Mouse (Mus musculus) kidney, embryonic 14.5 days (tissue): ENCODE measurements around the gene Nmur2. TPM values are rescaled to one million over a fixed set of nuclear protein-coding genes. Genes with fewer than 3 reads are reported as not detected.

Experiments
- ATAC-seq: fragments of 200-750 bp; cut with Nextera tagmentation; 2 replicates; pipeline ENCODE4 v1.8.0; 2017; ENCODE audit warnings: moderate number of reproducible peaks, mild to moderate bottlenecking, moderate TSS enrichment, moderate library complexity; ENCODE audit not compliant: low FRiP score, low TSS enrichment
- H3K27ac ChIP-seq: fragments of 300-500 bp; sonication (generic); 2 replicates; pipeline ENCODE4 v1.5.1; 2014; ENCODE audit warnings: low read depth, mild to moderate bottlenecking, low read length, moderate library complexity, mixed read lengths
- H3K27me3 ChIP-seq: fragments of 300-500 bp; sonication (generic); 2 replicates; pipeline ENCODE4 v1.6.1; 2014; ENCODE audit warnings: mild to moderate bottlenecking, low read length; ENCODE audit not compliant: control insufficient read depth, insufficient read depth
- H3K36me3 ChIP-seq: fragments of 300-500 bp; sonication (generic); 2 replicates; pipeline ENCODE4 v1.6.1; 2014; ENCODE audit warnings: low read length, mixed read lengths; ENCODE audit not compliant: control insufficient read depth, insufficient read depth
- H3K4me1 ChIP-seq: fragments of 300-500 bp; sonication (generic); 2 replicates; pipeline ENCODE4 v1.6.1; 2014; ENCODE audit warnings: low read length, mixed read lengths; ENCODE audit not compliant: control insufficient read depth, insufficient read depth
- H3K4me2 ChIP-seq: fragments of 300-500 bp; sonication (generic); replicated peaks from 2 replicates; pipeline ENCODE4 v1.6.1; 2014; ENCODE audit warnings: low read depth, mild to moderate bottlenecking, low read length
- H3K4me3 ChIP-seq: fragments of 300-500 bp; sonication (generic); 2 replicates; pipeline ENCODE4 v1.5.1; 2014; ENCODE audit warnings: mild to moderate bottlenecking, low read length
- H3K9ac ChIP-seq: fragments of 300-500 bp; sonication (generic); 2 replicates; pipeline ENCODE4 v1.6.1; 2014; ENCODE audit warnings: low read depth, mild to moderate bottlenecking, low read length, moderate library complexity
- H3K9me3 ChIP-seq: fragments of 300-500 bp; sonication (generic); 2 replicates; pipeline ENCODE4 v1.6.1; 2016; ENCODE audit warnings: low read length; ENCODE audit not compliant: control insufficient read depth
- WGBS: fragments of 180-500 bp; shearing (Covaris S2); extraction: QIAGEN DNeasy Blood & Tissue Kit; methylation state at CpG from one replicate; pipeline ENCODE4 v1.1.7; 2014; 5-methylcytosine and 5-hydroxymethylcytosine counted together
- polyA plus RNA-seq: library from polyadenylated mRNA; unstranded; fragments of >200 nt; fragmentation: Nextera tagmentation; extraction: Ambion mirVana; gene quantifications from 2 replicates; pipeline ENCODE4 v1.2.1, GENCODE M21; 2014

The Nmur2 gene
- polyA plus RNA-seq: not detected in 2 replicates

DNA sequence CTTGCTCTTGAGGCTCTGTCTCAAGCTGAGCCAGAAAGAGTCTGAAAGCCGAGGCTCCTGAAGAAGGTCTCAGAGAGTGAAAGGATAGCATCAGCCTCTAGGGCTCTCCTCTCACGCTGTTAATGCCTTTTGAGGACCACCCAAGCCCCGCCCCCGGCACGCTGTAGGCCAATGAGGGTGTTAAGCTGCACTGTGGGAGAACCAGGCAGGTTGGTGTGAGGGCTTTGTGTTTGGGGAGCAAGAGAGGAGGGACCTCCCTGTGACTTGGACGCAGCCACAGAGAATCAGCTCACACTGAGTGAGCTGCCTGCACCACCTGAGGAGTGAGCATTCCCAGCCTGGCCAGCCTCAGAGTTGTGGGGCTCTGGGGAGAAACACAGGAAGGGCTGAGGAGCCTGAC lies at the start of gene Nmur2:
TSS of gene Nmur2 (minus strand) at position 94 of the 400 bp plus-strand sequence.
- peak; percentile 66; the same call in 1 of the 2 replicates for ATAC-seq
- H3K9me3 ChIP-seq: no peaks in the 10 kb centered on the region
- no peaks in the 10 kb centered on the region for H3K36me3 ChIP-seq
- WGBS: 4% methylated on average over 6 of the region's 6 CpGs
- H3K4me1 ChIP-seq: no peaks in the 10 kb centered on the region
- no peak within 1 kb of the TSS for H3K9ac ChIP-seq
- H3K27ac ChIP-seq: no peak within 1 kb of the TSS
- no peaks in the 10 kb centered on the region for H3K27me3 ChIP-seq
- H3K4me2 ChIP-seq: no peak within 1 kb of the TSS
- no peak within 1 kb of the TSS for H3K4me3 ChIP-seq

GRCm38 (mm10) chr11:56089127-56089689 lies 48.4 kb upstream of the Nmur2 start:
- H3K9ac ChIP-seq: no peak overlapping the region
- H3K27me3 ChIP-seq: no peaks in the 10 kb centered on the region
- no peak for ATAC-seq
- H3K4me1 ChIP-seq: no peaks in the 10 kb centered on the region
- WGBS: 87% methylated on average over 11 of the region's 11 CpGs
- H3K4me3 ChIP-seq: no peak overlapping the region
- no peaks in the 10 kb centered on the region for H3K36me3 ChIP-seq
- no peaks in the 10 kb centered on the region for H3K9me3 ChIP-seq
- no peak overlapping the region for H3K27ac ChIP-seq
- no peak overlapping the region for H3K4me2 ChIP-seq

DNA sequence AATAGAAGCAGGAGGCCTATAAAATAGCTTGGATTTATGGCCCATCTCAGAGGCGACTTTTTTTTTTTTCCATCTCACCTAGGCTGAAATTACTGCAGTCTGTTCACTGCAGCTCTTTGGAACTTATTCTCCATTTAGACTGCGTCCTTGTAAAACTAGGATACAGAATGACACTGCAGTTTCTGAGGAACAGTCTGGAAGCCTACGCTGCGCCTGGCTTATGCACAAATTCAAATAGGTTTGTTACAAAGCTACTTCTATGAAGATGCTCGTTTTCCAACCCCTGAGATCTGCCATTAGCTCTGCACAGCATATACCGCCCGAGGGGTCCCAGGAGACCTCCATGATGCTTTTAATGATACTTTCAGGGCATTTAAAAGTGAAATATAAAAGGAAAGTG lies 31.3 kb upstream of the Nmur2 start:
- H3K4me1 ChIP-seq: no peaks in the 10 kb centered on the region
- H3K4me3 ChIP-seq: no peak overlapping the region
- no peak for ATAC-seq
- H3K9ac ChIP-seq: no peak overlapping the region
- WGBS: 82% methylated on average over 7 of the region's 7 CpGs
- H3K36me3 ChIP-seq: no peaks in the 10 kb centered on the region
- H3K27ac ChIP-seq: no peak overlapping the region
- no peaks in the 10 kb centered on the region for H3K9me3 ChIP-seq
- no peaks in the 10 kb centered on the region for H3K27me3 ChIP-seq
- no peak overlapping the region for H3K4me2 ChIP-seq

DNA sequence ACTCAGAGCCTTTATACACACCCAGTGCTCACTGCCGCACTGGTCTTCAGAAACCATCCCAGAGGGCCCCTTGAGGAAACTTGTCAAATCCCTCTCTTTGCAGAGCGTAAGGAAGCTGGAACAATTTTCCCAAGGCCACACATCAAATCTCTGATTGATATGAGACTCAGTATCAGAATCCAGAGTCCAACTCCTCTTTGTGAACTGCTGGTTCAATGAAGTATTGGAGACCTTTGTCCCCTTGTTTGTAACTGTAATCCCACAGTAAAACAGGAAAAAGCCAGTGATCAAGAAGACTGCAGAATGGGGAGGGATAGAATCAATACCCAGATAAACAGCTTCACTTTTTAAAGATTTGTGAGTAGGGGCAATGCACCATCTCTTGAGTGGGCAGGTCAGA lies 28.8 kb upstream of the Nmur2 start:
- Histone ChIP-seq H3K36me3 (no peaks in the 10 kb centered on the region), H3K9ac (no peak overlapping the region), H3K27ac (no peak overlapping the region), H3K27me3 (no peaks in the 10 kb centered on the region), H3K4me3 (no peak overlapping the region), H3K4me1 (no peaks in the 10 kb centered on the region), H3K9me3 (no peaks in the 10 kb centered on the region), H3K4me2 (no peak overlapping the region)
- WGBS: 91% methylated on average over 2 of the region's 2 CpGs
- ATAC-seq: no peak

DNA sequence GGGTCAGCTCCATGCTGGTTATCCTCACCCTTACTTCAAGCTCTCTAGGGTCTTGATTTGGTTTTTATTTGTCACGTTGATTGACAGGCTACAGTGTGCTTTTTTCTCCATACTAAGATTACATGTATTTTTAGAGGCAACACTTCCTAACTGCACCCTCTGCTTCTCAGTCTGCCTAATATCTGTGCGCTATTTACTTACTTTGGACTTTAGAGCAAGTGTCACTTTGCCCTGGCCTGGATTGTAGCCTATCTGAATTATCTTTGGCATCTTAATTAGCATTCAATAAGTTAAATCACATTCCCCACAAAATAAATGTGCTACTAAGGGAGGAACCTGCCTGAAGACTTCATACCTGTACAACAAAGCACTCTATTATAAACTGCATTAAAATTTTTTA lies 24.3 kb upstream of the Nmur2 start:
- no peaks in the 10 kb centered on the region for H3K36me3 ChIP-seq
- WGBS: 86% methylated on average over 2 of the region's 2 CpGs
- H3K27me3 ChIP-seq: no peaks in the 10 kb centered on the region
- ATAC-seq: no peak
- H3K9me3 ChIP-seq: no peaks in the 10 kb centered on the region
- no peak overlapping the region for H3K9ac ChIP-seq
- H3K4me1 ChIP-seq: no peaks in the 10 kb centered on the region
- H3K4me3 ChIP-seq: no peak overlapping the region
- no peak overlapping the region for H3K27ac ChIP-seq
- H3K4me2 ChIP-seq: no peak overlapping the region

- Histone ChIP-seq H3K4me1 (no peaks in the 10 kb centered on the region), H3K36me3 (no peaks in the 10 kb centered on the region), H3K27me3 (no peaks in the 10 kb centered on the region), H3K4me3 (no peak overlapping the region), H3K4me2 (no peak overlapping the region), H3K9me3 (no peaks in the 10 kb centered on the region), H3K9ac (no peak overlapping the region), H3K27ac (no peak overlapping the region)
- ATAC-seq: peak; percentile 46; the same call in 1 of the 2 replicates
- 42% methylated on average over 4 of the region's 4 CpGs for WGBS
Measured at GRCm38 (mm10) chr11:56064575-56064974, 23.8 kb upstream of the Nmur2 start.

DNA sequence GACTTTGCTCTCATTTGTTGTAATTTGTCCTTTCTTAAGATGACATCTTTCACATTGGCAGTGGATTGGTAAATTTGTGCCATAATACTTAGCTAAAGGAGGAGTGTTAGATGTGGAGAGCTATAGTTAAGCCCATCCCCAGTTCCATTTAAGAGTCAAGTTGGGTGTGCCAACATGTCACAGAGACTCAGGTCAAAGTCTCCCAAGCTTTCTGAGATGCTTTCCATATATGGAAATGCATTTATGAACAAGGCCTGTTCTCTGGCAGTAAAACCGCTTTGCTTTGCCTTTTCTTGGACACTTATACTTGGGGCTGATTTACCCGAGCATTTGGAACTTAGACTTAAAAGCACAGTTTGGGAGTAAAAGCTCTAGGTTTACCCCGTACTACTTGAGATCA lies 18.4 kb upstream of the Nmur2 start:
- H3K36me3 ChIP-seq: no peaks in the 10 kb centered on the region
- no peaks in the 10 kb centered on the region for H3K27me3 ChIP-seq
- H3K4me2 ChIP-seq: no peak overlapping the region
- ATAC-seq: no peak
- H3K4me1 ChIP-seq: no peaks in the 10 kb centered on the region
- H3K27ac ChIP-seq: no peak overlapping the region
- no peak overlapping the region for H3K4me3 ChIP-seq
- 50% methylated on average over 3 of the region's 3 CpGs for whole genome bisulfite sequencing
- H3K9ac ChIP-seq: no peak overlapping the region
- no peaks in the 10 kb centered on the region for H3K9me3 ChIP-seq

DNA sequence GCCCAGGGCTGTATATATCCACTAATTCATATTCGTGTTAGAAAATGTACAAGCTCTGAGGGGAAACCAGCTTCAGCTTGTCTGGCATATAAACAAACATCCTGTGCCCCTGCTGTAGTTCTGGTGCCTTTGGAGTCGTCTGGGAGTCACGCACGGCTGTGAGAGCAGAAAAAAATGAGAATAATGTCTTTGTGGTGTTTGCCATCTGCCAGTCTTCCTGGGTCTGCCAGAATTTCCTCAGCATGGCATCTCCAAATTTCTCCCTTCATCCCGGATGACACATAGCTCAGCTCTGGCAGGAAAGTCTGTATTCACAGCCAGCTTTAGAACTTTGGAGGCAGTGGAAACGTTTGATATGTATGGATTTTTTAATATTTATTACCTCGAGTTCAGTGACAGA lies 13.6 kb upstream of the Nmur2 start:
- 80% methylated on average over 7 of the region's 7 CpGs for WGBS
- no peak for ATAC-seq
- Histone ChIP-seq H3K9ac (no peak overlapping the region), H3K4me3 (no peak overlapping the region), H3K4me1 (no peaks in the 10 kb centered on the region), H3K36me3 (no peaks in the 10 kb centered on the region), H3K27me3 (no peaks in the 10 kb centered on the region), H3K4me2 (no peak overlapping the region), H3K9me3 (no peaks in the 10 kb centered on the region), H3K27ac (no peak overlapping the region)

DNA sequence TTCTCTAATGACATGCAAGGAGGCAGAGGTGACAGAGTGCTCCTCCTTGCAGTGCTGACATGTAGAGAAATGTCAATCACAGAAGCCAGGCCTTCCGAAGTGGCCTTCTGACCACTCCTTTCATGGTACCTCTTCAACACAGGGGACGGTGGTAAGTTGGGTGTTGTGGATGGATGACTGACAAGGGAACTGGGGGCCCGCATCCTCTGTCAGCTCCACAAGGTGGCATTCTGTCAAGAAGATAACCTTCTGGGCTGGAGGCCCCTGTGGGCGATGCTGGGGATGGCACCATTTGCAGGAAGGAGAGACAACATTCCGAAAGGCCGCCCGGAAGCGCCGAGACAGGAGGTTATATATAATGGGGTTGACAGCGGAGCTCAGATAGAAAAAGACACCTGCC lies 14.0 kb downstream of the Nmur2 start:
- no peak overlapping the region for H3K4me3 ChIP-seq
- no peak overlapping the region for H3K27ac ChIP-seq
- H3K9ac ChIP-seq: no peak overlapping the region
- no peak overlapping the region for H3K4me2 ChIP-seq
- no peaks in the 10 kb centered on the region for H3K4me1 ChIP-seq
- no peak for ATAC-seq
- WGBS: 86% methylated on average over 10 of the region's 10 CpGs
- H3K27me3 ChIP-seq: no peaks in the 10 kb centered on the region
- H3K9me3 ChIP-seq: no peaks in the 10 kb centered on the region
- no peaks in the 10 kb centered on the region for H3K36me3 ChIP-seq
